Mouse (Mus musculus): ENCODE measurements around the gene Nrd1.

Nrd1 gene

GRCm38 (mm10) chr4:109102574-109102973 lies 102.1 kb downstream of the Nrd1 start:
- DNase-seq: no peak

- DNase-seq: no peak
Observed at GRCm38 (mm10) chr4:109103145-109103883, 102.9 kb downstream of the Nrd1 start.

GRCm38 (mm10) chr4:109105254-109105653 lies 104.8 kb downstream of the Nrd1 start:
- no peak for DNase-seq

- no peak for DNase-seq
Observed at GRCm38 (mm10) chr4:109106034-109106433, 105.6 kb downstream of the Nrd1 start.

- no peak for DNase-seq
Observed at GRCm38 (mm10) chr4:109106594-109106993, 106.1 kb downstream of the Nrd1 start.

- no peak for DNase-seq
Observed at GRCm38 (mm10) chr4:109109012-109109411, 108.6 kb downstream of the Nrd1 start.

GRCm38 (mm10) chr4:109109686-109110085 lies 109.2 kb downstream of the Nrd1 start:
- peak; percentile 36 for DNase-seq

- no peak for DNase-seq
Observed at GRCm38 (mm10) chr4:109110978-109111377, 110.5 kb downstream of the Nrd1 start.
